8 mouse cellular contexts compared by ENCODE assay signal in genomic region chr2:144458975-144459754, GRCm38 (mm10).
DNase-seq lines count a peak whose midpoint lies in the region; ATAC-seq lines count a peak whose summit lies in the region.

No protein-coding gene starts in this region.

- peaks cover 8% of the 10 kb centered on the region for H3K4me1 ChIP-seq in megakaryocyte, embryonic 14.5 days

- peak; percentile 84 for DNase-seq in gastrocnemius, postnatal 14 days
- DNase-seq in left cerebral cortex, adult 9 months (ENCODE audit: low spot score in 2 of 2), result peak; percentile 78 to 89
- peak; percentile 91 to 96 for DNase-seq in right cerebral cortex, adult 2 months (ENCODE audit: low spot score in 2 of 2)
- DNase-seq in urinary bladder, postnatal 10 days (ENCODE audit: low spot score), result peak; percentile 29

- intact Hi-C loops in gastrocnemius, postnatal 14 days (cut with DNase I; ENCODE audit: low total_unique reads), result loop anchor here (10.0 kb wide), 3 partner anchors 104 to 624 kb away; partner anchors contain the start of gene Bfsp1

- no peaks in the 10 kb centered on the region for H3K36me3 ChIP-seq in megakaryocyte, embryonic 14.5 days (replicated peaks; ENCODE audit: low read length)

- peak; percentile 84 for ATAC-seq in activated CD4-positive, CD25-positive, alpha-beta regulatory T cell, adult 4 months
- ATAC-seq in common myeloid progenitor, adult 5-6 weeks (replicated peaks; ENCODE audit: low read depth, poor library complexity, severe bottlenecking), result peak; percentile 92
- ATAC-seq in inflammation-experienced regulatory T-cells, adult 6 months, result peak; percentile 89

- peaks cover 17% of the 10 kb centered on the region for H3K27me3 ChIP-seq in megakaryocyte, embryonic 14.5 days (replicated peaks)

- peak overlapping the region; percentile 90 for H3K4me3 ChIP-seq in megakaryocyte, embryonic 14.5 days (replicated peaks)

- 0 out of 2 replicates have a peak, but pooled peaks cover 4% of the 10 kb centered on the region for H3K9me3 ChIP-seq in megakaryocyte, embryonic 14.5 days

Comparison
In these comparisons a context has a peak if more than half of its experiments do, and no peak if none do; other contexts are left out.
1. Peak in every context shown above with its lines: DNase-seq, ATAC-seq and H3K4me3 ChIP-seq.
2. DNase-seq: peak in every context shown above with its lines; median percentile 94 in right cerebral cortex, adult 2 months; 84 in gastrocnemius, postnatal 14 days; 84 in left cerebral cortex, adult 9 months; 29 in urinary bladder, postnatal 10 days.